Mouse (Mus musculus) MEL (cell line): ENCODE data around the gene Acsl5. TPM values are rescaled to one million over a fixed set of nuclear protein-coding genes. Genes with fewer than 3 reads are reported as not detected.

ENCODE experiments used
- DNase-seq: peaks from one replicate; pipeline ENCODE4 v3.0.0; 2011; ENCODE audit warnings: low read depth, low spot score
- H3K27ac ChIP-seq: 2 replicates; pipeline ENCODE4 v1.5.1; 2012; ENCODE audit warnings: low read depth, mild to moderate bottlenecking, control low read depth, low read length, moderate library complexity; ENCODE audit not compliant: control insufficient read depth
- H3K27me3 ChIP-seq, 2 experiments: fragments of 150-350 bp in 1 of 2; sonication (generic) in 1 of 2; 2 replicates each; pipeline ENCODE4 v1.6.1; 2012; ENCODE audit warnings: low read length in 2 of 2, mild to moderate bottlenecking in 2 of 2, improper control_type of control experiment in 1 of 2, moderate library complexity in 1 of 2; ENCODE audit not compliant: insufficient read depth in 2 of 2, control insufficient read depth in 1 of 2
- H3K36me3 ChIP-seq, 2 experiments: 2 replicates each; pipeline ENCODE4 v1.6.1; 2012 to 2014; ENCODE audit warnings: low read length in 2 of 2, improper control_type of control experiment in 1 of 2, inconsistent platforms in 1 of 2, mild to moderate bottlenecking in 1 of 2; ENCODE audit not compliant: insufficient read depth in 2 of 2, control insufficient read depth in 1 of 2
- H3K4me1 ChIP-seq, 2 experiments: fragments of 150-350 bp in 1 of 2; sonication (generic) in 1 of 2; 2 replicates each; pipeline ENCODE4 v1.6.1; 2012; ENCODE audit warnings: low read length in 2 of 2, improper control_type of control experiment in 1 of 2, mild to moderate bottlenecking in 1 of 2; ENCODE audit not compliant: insufficient read depth in 2 of 2, control insufficient read depth in 1 of 2
- H3K4me3 ChIP-seq, 2 experiments: fragments of 150-350 bp in 1 of 2; sonication (generic) in 1 of 2; 2 replicates each; pipeline ENCODE4 v1.5.1; 2012; ENCODE audit warnings: low read depth in 2 of 2, low read length in 2 of 2, mild to moderate bottlenecking in 2 of 2, moderate library complexity in 2 of 2, control low read depth in 1 of 2, improper control_type of control experiment in 1 of 2; ENCODE audit not compliant: control insufficient read depth in 1 of 2, insufficient read depth in 1 of 2
- H3K79me2 ChIP-seq: 2 replicates; pipeline ENCODE4 v1.6.1; 2012; ENCODE audit warnings: mild to moderate bottlenecking, low read length, moderate library complexity; ENCODE audit not compliant: control insufficient read depth, poor library complexity, insufficient read depth
- H3K9ac ChIP-seq: 2 replicates; pipeline ENCODE4 v1.6.1; 2012; ENCODE audit warnings: low read depth, mild to moderate bottlenecking, control low read depth, low read length, moderate library complexity; ENCODE audit not compliant: control insufficient read depth, poor library complexity, severe bottlenecking
- H3K9me3 ChIP-seq: fragments of 150-350 bp; sonication (generic); replicated peaks from 2 replicates; pipeline ENCODE4 v1.6.1; 2012; ENCODE audit warnings: mild to moderate bottlenecking, low read length, improper control_type of control experiment, moderate library complexity; ENCODE audit not compliant: insufficient read depth
- BHLHE40 ChIP-seq: IDR thresholded peaks from 2 replicates; pipeline ENCODE4 v1.6.1; 2012; ENCODE audit warnings: low read depth, mild to moderate bottlenecking, inconsistent platforms, low read length, improper control_type of control experiment, borderline replicate concordance
- CHD2 ChIP-seq: IDR thresholded peaks from 2 replicates; pipeline ENCODE4 v1.6.1; 2011; ENCODE audit warnings: low read length, improper control_type of control experiment
- CTCF ChIP-seq, 3 experiments: IDR thresholded peaks in 2 of 3; conservative IDR thresholded peaks in 1 of 3; 2 replicates each; pipeline ENCODE4 v1.5.1; 2011 to 2012; ENCODE audit warnings: low read length in 3 of 3, low read depth in 2 of 3, mild to moderate bottlenecking in 2 of 3, improper control_type of control experiment in 1 of 3, inconsistent platforms in 1 of 3, mixed read lengths in 1 of 3, moderate library complexity in 1 of 3; ENCODE audit not compliant: control insufficient read depth in 1 of 3, insufficient read depth in 1 of 3, poor library complexity in 1 of 3, severe bottlenecking in 1 of 3
- E2F4 ChIP-seq: IDR thresholded peaks from 2 replicates; pipeline ENCODE4 v1.6.1; 2011; ENCODE audit warnings: low read depth, low read length, improper control_type of control experiment, borderline replicate concordance
- ELF1 ChIP-seq: IDR thresholded peaks from 2 replicates; pipeline ENCODE4 v1.6.1; 2014; ENCODE audit warnings: low read depth, mild to moderate bottlenecking, inconsistent platforms, low read length, improper control_type of control experiment, moderate library complexity
- EP300 ChIP-seq, 2 experiments: IDR thresholded peaks; 2 replicates each; pipeline ENCODE4 v1.6.1; 2011; ENCODE audit warnings: improper control_type of control experiment in 2 of 2, low read length in 2 of 2, low read depth in 1 of 2, mild to moderate bottlenecking in 1 of 2
- ETS1 ChIP-seq: IDR thresholded peaks from 2 replicates; pipeline ENCODE4 v1.6.1; 2012; ENCODE audit warnings: low read depth, mild to moderate bottlenecking, inconsistent platforms, low read length, improper control_type of control experiment, moderate library complexity
- GATA1 ChIP-seq: IDR thresholded peaks from 2 replicates; pipeline ENCODE4 v1.6.1; 2011; ENCODE audit warnings: low read depth, low read length, improper control_type of control experiment
- HCFC1 ChIP-seq: IDR thresholded peaks from 2 replicates; pipeline ENCODE4 v1.6.1; 2012; ENCODE audit warnings: low read depth, mild to moderate bottlenecking, inconsistent platforms, low read length, improper control_type of control experiment, moderate library complexity
- MAFK ChIP-seq: IDR thresholded peaks from 2 replicates; pipeline ENCODE4 v1.6.1; 2011; ENCODE audit warnings: low read depth, mild to moderate bottlenecking, low read length, improper control_type of control experiment, borderline replicate concordance
- MAX ChIP-seq: IDR thresholded peaks from 2 replicates; pipeline ENCODE4 v1.6.1; 2011; ENCODE audit warnings: low read length, improper control_type of control experiment
- MEF2A ChIP-seq: IDR thresholded peaks from 2 replicates; pipeline ENCODE4 v1.6.1; 2014; ENCODE audit warnings: low read depth, mild to moderate bottlenecking, inconsistent platforms, low read length, improper control_type of control experiment; ENCODE audit not compliant: poor library complexity, insufficient replicate concordance, severe bottlenecking; ENCODE audit errors: extremely low read depth
- MXI1 ChIP-seq: IDR thresholded peaks from 2 replicates; pipeline ENCODE4 v1.6.1; 2011; ENCODE audit warnings: mild to moderate bottlenecking, low read depth, low read length, improper control_type of control experiment
- MYB ChIP-seq: IDR thresholded peaks from 2 replicates; pipeline ENCODE4 v1.6.1; 2011; ENCODE audit warnings: mild to moderate bottlenecking, low read depth, low read length, improper control_type of control experiment
- MYC ChIP-seq: IDR thresholded peaks from 2 replicates; pipeline ENCODE4 v1.6.1; 2011; ENCODE audit warnings: low read depth, mild to moderate bottlenecking, low read length, improper control_type of control experiment, moderate library complexity
- NELFE ChIP-seq: IDR thresholded peaks from 2 replicates; pipeline ENCODE4 v1.6.1; 2011; ENCODE audit warnings: low read depth, low read length, improper control_type of control experiment
- NRF1 ChIP-seq: IDR thresholded peaks from 2 replicates; pipeline ENCODE4 v1.6.1; 2014; ENCODE audit warnings: low read depth, mild to moderate bottlenecking, inconsistent platforms, low read length, improper control_type of control experiment, moderate library complexity; ENCODE audit not compliant: poor library complexity, insufficient read depth, severe bottlenecking
- POLR2A ChIP-seq, 2 experiments: IDR thresholded peaks; 2 replicates each; pipeline ENCODE4 v1.6.1; 2011 to 2012; ENCODE audit warnings: low read length in 2 of 2, mild to moderate bottlenecking in 2 of 2, control low read depth in 1 of 2, improper control_type of control experiment in 1 of 2, low read depth in 1 of 2, moderate library complexity in 1 of 2; ENCODE audit not compliant: control insufficient read depth in 1 of 2, insufficient read depth in 1 of 2, poor library complexity in 1 of 2
- POLR2AphosphoS2 ChIP-seq: IDR thresholded peaks from 2 replicates; pipeline ENCODE4 v1.6.1; 2011; ENCODE audit warnings: low read length, improper control_type of control experiment
- POLR2AphosphoS5 ChIP-seq: IDR thresholded peaks from 2 replicates; pipeline ENCODE4 v1.6.1; 2012; ENCODE audit warnings: low read depth, borderline replicate concordance, mild to moderate bottlenecking, inconsistent platforms, low read length, moderate library complexity, mixed read lengths
- RAD21 ChIP-seq: IDR thresholded peaks from 2 replicates; pipeline ENCODE4 v1.6.1; 2011; ENCODE audit warnings: mild to moderate bottlenecking, low read depth, low read length, improper control_type of control experiment
- SIN3A ChIP-seq: IDR thresholded peaks from 2 replicates; pipeline ENCODE4 v1.6.1; 2012; ENCODE audit warnings: low read length, improper control_type of control experiment, inconsistent platforms
- SMC3 ChIP-seq: IDR thresholded peaks from 2 replicates; pipeline ENCODE4 v1.6.1; 2011; ENCODE audit warnings: low read depth, low read length, improper control_type of control experiment
- TAL1 ChIP-seq: IDR thresholded peaks from 2 replicates; pipeline ENCODE4 v1.6.1; 2012; ENCODE audit warnings: mild to moderate bottlenecking, inconsistent platforms, low read length, moderate library complexity, mixed read lengths
- TBP ChIP-seq: IDR thresholded peaks from 2 replicates; pipeline ENCODE4 v1.8.0; 2011; ENCODE audit warnings: low read depth, low read length, improper control_type of control experiment
- TCF12 ChIP-seq: IDR thresholded peaks from 2 replicates; pipeline ENCODE4 v1.6.1; 2014; ENCODE audit warnings: low read depth, mild to moderate bottlenecking, inconsistent platforms, low read length, improper control_type of control experiment, moderate library complexity
- USF1 ChIP-seq: IDR thresholded peaks from 2 replicates; pipeline ENCODE4 v1.6.1; 2014; ENCODE audit warnings: low read depth, mild to moderate bottlenecking, inconsistent platforms, low read length, improper control_type of control experiment, moderate library complexity
- ZC3H11A ChIP-seq: IDR thresholded peaks from 2 replicates; pipeline ENCODE4 v1.6.1; 2012; ENCODE audit warnings: low read depth, mild to moderate bottlenecking, inconsistent platforms, low read length, improper control_type of control experiment
- ZKSCAN1 ChIP-seq: IDR thresholded peaks from 2 replicates; pipeline ENCODE4 v1.6.1; 2012; ENCODE audit warnings: low read depth, mild to moderate bottlenecking, inconsistent platforms, low read length, improper control_type of control experiment, moderate library complexity
- ZMIZ1 ChIP-seq: IDR thresholded peaks from 2 replicates; pipeline ENCODE4 v1.6.1; 2012; ENCODE audit warnings: low read depth, mild to moderate bottlenecking, inconsistent platforms, low read length, improper control_type of control experiment, moderate library complexity
- ZNF384 ChIP-seq: IDR thresholded peaks from 2 replicates; pipeline ENCODE4 v1.6.1; 2012; ENCODE audit warnings: low read depth, mild to moderate bottlenecking, inconsistent platforms, low read length, improper control_type of control experiment
- polyA plus RNA-seq, 2 experiments: library from polyadenylated mRNA; stranded (reverse) in 1 of 2; unstranded in 1 of 2; fragments of >175 nt in 1 of 2; fragments of >200 nt in 1 of 2; gene quantifications; 2 replicates each; pipeline versions ENCODE4 v1.2.1 to v1.2.4; 2012; ENCODE audit warnings: low replicate concordance in 2 of 2, low read depth in 1 of 2; ENCODE audit not compliant: insufficient read length in 2 of 2, insufficient read depth in 1 of 2, missing spikeins in 1 of 2
- total RNA-seq: library from RNA; depleted of rRNA; stranded (reverse); fragments of 300-350 nt; gene quantifications from 2 replicates; pipeline ENCODE4 v1.2.3, GENCODE M21; 2012

The Acsl5 gene
- total and polyA plus RNA-seq, 3 experiments = 223 to 318 TPM; not detected in 1

DNA sequence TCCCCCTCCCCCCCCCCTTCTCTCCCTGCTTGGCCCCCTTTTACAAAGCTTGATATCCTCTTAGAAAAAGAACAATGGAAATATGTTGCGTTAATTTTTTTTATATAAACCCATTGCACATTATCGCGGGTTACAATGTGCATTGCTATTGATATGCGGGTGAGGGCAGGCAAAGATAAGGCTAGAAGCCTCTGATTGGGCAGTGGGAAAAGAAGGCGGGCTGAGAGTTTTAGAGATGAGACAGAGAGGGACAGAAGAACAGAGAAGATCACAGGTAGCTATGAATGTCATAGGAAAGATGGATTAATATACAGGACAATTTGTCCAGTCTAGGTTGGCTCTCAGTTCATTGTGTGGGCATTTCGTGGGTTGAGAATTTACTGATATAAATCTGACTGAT lies 44.5 kb upstream of the Acsl5 start (continued):
- TF ChIP-seq RAD21 (no peak; the same call in 1 of the 2 replicates), CTCF (IDR thresholded peaks at IDR 0.05 in 2 of 3, conservative IDR thresholded peaks at IDR 0.05 in 1 of 3; ENCODE audit: control insufficient read depth in 1 of 3, insufficient read depth in 1 of 3, low read depth in 2 of 3, low read length in 3 of 3, poor library complexity in 1 of 3, severe bottlenecking in 1 of 3) (no peak), MXI1 (no peak)

DNA sequence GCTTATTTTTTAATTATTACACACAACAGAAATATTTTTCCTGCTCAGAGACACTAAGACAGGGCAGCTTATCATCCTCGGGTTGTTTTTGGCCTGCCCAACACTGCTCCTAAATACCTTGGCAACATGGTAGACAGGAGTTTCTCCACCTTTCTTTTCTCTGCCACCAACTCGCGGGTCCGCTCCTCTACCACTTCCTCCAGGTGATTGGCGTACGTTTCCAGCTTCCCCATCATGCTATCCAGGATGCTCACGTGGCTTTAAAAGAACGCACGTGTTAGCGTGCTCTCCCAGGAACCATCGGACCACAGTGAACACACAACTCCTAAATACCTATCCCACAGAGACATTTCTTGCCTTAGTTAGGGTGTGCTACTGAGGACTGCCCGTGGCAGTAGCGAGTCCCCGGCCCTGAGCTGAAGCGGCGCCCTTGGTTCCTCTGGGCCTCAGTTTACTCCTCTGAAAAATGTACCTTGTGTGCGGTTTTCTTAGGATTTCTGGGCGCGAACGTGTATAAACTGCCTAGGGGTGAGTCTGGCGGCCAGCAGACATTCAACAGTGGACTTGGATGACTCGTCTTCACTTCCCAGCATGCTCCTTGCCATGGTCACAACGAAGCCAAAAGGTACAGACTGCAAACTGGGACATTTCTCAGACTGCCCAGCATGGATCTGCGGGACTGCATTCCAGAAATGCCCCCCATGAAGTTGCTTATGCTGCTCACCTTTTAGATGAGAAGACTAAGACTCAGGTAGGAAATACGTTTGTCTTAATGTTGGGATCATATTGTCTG lies 43.8 kb upstream of the Acsl5 start:
- peak; percentile 91 for DNase-seq
- Histone ChIP-seq H3K4me3 (peak overlapping the region; percentile 64 to 65), H3K79me2 (peaks cover 19% of the 10 kb centered on the region), H3K4me1 (peaks cover 0 to 13% of the 10 kb centered on the region in 2 experiments; a peak in 2 of 4 replicates), H3K27me3 (no peaks in the 10 kb centered on the region), H3K27ac (peak overlapping the region; percentile 80), H3K9me3 (no peaks in the 10 kb centered on the region), H3K36me3 (peaks cover 0 to 13% of the 10 kb centered on the region in 2 experiments; a peak in 2 of 4 replicates), H3K9ac (peak overlapping the region; percentile 84)
- no peak for TF ChIP-seq CHD2
- peak; percentile 40; the same call in 1 of the 2 replicates for TF ChIP-seq NELFE
- TF ChIP-seq SIN3A = peak; percentile 81
- peak; percentile 100 for TF ChIP-seq MXI1
- TF ChIP-seq USF1 = peak; percentile 87
- peak; percentile 20 for TF ChIP-seq SMC3
- TF ChIP-seq POLR2A (IDR thresholded peaks at IDR 0.05; ENCODE audit: control insufficient read depth in 1 of 2, insufficient read depth in 1 of 2, low read depth in 1 of 2, low read length in 2 of 2, poor library complexity in 1 of 2) = peak in 1 of 2 experiments; percentile 73; a peak in 2 of 4 replicates
- TF ChIP-seq POLR2AphosphoS5 = no peak
- no peak for TF ChIP-seq ZNF384
- no peak for TF ChIP-seq NRF1
- no peak for TF ChIP-seq ZKSCAN1
- TF ChIP-seq GATA1 = no peak
- no peak for TF ChIP-seq MYB
- peak; percentile 74 for TF ChIP-seq TBP
- TF ChIP-seq MAX = peak; percentile 99
- TF ChIP-seq EP300 (IDR thresholded peaks at IDR 0.05; ENCODE audit: low read depth in 1 of 2, low read length in 2 of 2) = peak in 1 of 2 experiments; percentile 5; a peak in 1 of 4 replicates
- peak; percentile 78 for TF ChIP-seq ETS1
- peak; percentile 93 for TF ChIP-seq BHLHE40
- no peak for TF ChIP-seq E2F4
- TF ChIP-seq MEF2A = no peak
- no peak for TF ChIP-seq MAFK
- TF ChIP-seq HCFC1 = peak; percentile 62
- no peak for TF ChIP-seq ELF1
- TF ChIP-seq TCF12 = 0 out of 2 replicates have a peak, but pooled peaks have one; percentile 16
- no peak for TF ChIP-seq ZMIZ1
- peak; percentile 49; the same call in 1 of the 2 replicates for TF ChIP-seq POLR2AphosphoS2
- no peak for TF ChIP-seq ZC3H11A
- TF ChIP-seq MYC = peak; percentile 100
- TF ChIP-seq CTCF (IDR thresholded peaks at IDR 0.05 in 2 of 3, conservative IDR thresholded peaks at IDR 0.05 in 1 of 3; ENCODE audit: control insufficient read depth in 1 of 3, insufficient read depth in 1 of 3, low read depth in 2 of 3, low read length in 3 of 3, poor library complexity in 1 of 3, severe bottlenecking in 1 of 3) = no peak
- no peak for TF ChIP-seq TAL1
